Mouse (Mus musculus): ENCODE data around the gene Lhx2. TPM values are rescaled to one million over a fixed set of nuclear protein-coding genes. Genes with fewer than 3 reads are reported as not detected.

Gene Lhx2
- total RNA-seq, 2 experiments from 2014 or later = 96.7 to 100 TPM

GRCm38 (mm10) chr2:38357294-38358246 lies 18.5 kb downstream of the Lhx2 start:
- no peak for DNase-seq (ENCODE audit: low spot score in 2 of 2)

DNA sequence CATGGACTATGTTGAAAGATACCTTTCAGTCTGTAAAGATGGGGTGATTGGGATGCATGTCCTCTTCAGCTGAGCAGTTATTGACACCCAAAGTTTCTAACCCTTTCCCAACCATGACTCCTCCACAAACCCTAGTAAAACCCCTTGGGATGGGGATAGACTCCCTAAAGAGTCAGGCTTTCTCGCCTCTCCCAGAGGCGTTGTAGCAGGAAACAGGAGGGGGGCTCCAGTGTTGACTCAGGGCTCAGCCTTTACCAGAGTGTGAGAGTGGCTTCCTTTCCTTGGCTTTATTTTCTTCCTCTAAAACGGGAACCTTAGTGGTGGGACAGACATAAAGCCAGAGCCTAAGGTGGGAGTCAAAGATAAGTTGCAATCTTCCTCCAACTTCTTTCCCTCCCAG lies 19.5 kb downstream of the Lhx2 start:
- no peak for DNase-seq (ENCODE audit: low spot score in 2 of 2)

- no peak for DNase-seq (ENCODE audit: low spot score in 2 of 2)
These were observed 20.1 kb downstream of the Lhx2 start for GRCm38 (mm10) chr2:38359186-38359585.

GRCm38 (mm10) chr2:38359811-38360210 lies 20.7 kb downstream of the Lhx2 start:
- DNase-seq (ENCODE audit: low spot score in 2 of 2) = peak; percentile 45 to 59

DNA sequence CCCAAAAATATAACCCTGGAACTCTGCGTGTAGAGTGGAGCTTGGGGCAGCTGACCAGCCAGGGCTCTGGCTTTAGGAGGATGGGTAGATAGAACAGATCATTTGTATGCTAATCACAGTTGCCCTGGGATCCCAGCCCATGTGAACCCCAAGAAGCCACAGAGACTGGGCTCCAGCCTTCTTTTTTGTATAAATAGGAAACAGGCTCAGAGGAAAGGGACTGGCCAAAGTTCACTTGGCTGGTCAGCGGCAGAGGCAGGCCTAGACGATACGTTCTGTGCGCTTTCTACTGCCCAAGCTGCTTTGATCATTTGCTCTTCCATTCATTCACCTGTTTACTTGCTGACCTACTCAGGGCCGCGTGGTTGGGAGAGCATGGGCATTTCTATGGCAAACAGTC lies 27.1 kb downstream of the Lhx2 start:
- peak in 1 of 2 experiments; percentile 72 for DNase-seq (ENCODE audit: low spot score in 2 of 2)

GRCm38 (mm10) chr2:38367023-38367422 lies 27.9 kb downstream of the Lhx2 start:
- DNase-seq (ENCODE audit: low spot score in 2 of 2) = no peak

DNA sequence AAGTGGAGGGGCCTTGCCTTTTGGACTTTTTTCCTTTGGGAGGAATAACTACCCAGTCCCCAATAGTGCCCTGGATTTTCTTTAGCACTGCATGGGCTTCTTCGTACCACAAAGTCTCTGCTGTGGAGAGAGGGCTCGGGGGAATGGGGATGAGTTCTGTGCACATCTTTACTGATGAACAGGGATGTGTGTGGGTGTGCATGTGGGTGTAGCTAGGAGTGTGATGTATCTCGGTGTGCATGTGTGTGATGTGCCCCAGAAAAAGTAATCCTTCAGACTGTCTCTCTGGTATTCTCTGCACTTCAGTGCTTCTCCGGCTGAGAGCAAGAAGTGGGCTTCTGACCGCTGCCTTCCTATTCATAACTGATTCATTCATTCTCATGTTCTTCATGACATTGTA lies 28.8 kb downstream of the Lhx2 start:
- DNase-seq (ENCODE audit: low spot score in 2 of 2) = no peak

- no peak for DNase-seq (ENCODE audit: low spot score in 2 of 2)
These were observed 29.8 kb downstream of the Lhx2 start for GRCm38 (mm10) chr2:38368746-38369330.

DNA sequence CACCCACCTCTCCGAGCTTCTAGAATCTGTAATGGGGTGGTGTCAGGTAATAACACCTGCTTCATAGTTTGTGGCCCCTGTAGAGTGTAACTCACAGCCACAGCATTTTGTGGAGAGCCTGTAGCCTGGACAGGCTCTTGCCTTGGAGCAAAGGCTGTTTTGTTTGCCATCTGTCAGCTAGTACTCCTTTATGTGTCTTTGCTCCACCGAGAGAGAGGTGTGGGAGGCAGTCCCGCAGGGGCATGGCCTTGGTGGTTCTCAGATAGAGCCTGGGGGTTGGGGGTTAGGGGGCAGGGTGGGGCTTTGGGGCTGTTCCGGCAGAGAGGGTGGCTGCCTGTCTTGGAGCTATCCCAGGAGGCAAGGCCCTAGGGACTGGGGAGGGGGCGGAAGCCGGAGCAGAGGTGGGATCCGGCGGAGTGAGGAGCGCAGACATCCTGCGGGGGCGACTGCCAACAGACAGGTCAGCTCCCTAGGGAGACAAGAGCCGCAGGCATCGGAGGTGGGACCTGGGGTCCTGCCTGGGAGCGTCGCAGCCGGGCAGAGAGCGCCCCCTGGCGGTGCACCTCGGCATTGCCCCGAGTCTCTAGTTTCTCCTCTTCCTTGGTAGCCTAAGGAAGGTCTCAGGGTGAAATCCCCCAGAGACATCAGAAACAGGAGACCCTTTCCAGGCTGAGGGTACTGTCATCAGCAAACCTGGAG lies 36.7 kb downstream of the Lhx2 start:
- DNase-seq (ENCODE audit: low spot score in 2 of 2) = no peak

GRCm38 (mm10) chr2:38377254-38377653 lies 38.2 kb downstream of the Lhx2 start:
- DNase-seq (ENCODE audit: low spot score in 2 of 2) = no peak

DNA sequence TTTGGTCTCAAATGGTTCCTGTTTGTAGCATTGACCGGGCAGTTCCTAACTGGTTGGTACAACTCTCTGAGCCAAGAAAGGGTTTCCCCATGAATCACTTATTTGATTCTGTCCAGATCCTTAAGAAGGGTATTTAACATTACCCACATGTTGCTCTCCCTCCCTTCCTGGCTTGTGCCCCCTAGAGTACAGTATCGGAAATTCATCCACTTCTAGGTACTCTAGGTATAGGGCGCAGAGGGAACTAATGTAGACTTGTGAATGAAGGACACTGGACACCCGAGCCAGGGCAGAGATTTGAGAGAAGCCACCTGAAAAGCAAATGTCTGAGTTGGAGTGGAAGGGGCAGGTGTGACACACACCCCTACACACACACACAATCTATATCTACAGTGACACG lies 39.3 kb downstream of the Lhx2 start:
- no peak for DNase-seq (ENCODE audit: low spot score in 2 of 2)

DNA sequence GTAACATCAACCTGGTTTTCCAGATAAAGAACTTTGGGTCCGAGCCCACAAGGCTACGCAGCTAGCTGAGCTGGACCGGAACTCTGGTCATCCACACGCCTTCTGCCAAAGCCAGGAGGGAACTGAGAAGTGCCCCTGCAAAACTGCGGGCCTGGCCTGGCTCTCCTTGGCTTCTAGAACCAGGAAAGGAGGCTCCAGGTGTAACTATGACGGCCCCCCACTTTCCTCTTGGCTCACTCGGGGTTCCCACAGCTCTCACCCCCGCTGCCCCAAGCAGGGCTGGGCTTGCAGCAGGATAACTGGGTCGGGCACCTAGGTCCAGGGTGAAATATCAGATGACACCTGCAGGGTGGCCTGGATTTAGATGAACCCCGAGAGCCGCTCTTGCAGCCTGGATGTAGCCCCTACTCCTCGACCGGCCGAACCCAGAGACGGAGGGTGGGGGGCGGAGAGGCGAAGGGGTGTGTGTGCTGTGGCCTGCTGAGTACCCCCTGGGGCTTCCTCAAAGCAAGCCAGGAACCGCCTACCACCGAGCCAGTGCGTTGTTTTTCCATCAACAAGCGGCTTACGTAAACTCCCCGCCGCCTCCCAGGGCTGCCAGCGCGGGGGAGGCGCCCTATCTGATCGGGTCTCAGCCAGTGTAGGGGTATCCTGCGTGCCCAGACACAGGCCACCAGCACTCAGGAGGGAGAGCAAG lies 39.9 kb downstream of the Lhx2 start:
- no peak for DNase-seq (ENCODE audit: low spot score in 2 of 2)

- DNase-seq (ENCODE audit: low spot score in 2 of 2) = no peak
These were observed 40.4 kb downstream of the Lhx2 start for GRCm38 (mm10) chr2:38379546-38379870.

- peak in 1 of 2 experiments; percentile 59 for DNase-seq (ENCODE audit: low spot score in 2 of 2)
These were observed 41.3 kb downstream of the Lhx2 start for GRCm38 (mm10) chr2:38380136-38381083.

DNA sequence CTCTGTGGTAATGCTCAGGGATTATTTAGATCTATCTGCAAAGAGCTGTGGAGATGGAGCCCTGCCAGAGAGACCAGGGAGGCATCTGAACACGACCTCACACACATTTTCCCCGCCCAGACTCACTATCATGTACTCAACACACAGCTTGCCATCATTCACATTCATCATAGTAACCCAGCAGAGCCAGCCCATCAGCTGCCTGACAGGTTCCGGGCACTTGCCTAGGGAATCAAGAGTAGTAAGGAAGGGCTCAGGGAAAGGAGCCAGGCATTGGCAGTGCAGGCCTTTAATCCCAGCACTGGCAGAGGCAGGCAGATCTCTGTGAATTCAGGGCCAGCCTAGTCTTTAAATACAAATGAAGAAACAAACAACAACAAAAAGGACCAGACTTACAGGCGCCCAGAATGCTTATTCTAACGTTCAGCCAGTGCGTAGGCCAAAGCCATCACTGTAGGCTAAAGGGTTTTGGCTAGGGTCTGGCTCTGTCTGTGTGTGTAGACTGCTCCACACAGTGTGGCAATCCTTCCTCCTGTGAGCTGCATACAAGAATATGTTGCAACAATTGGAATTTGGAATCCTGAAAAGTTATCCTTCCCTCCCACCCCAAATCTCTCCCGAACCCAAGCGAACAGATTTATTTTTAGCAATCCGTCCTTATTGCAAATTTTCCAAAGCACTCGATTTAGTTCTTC lies 48.6 kb downstream of the Lhx2 start:
- DNase-seq (ENCODE audit: low spot score in 2 of 2) = no peak

GRCm38 (mm10) chr2:38394977-38395868 lies 56.1 kb downstream of the Lhx2 start:
- DNase-seq (ENCODE audit: low spot score in 2 of 2) = no peak

DNA sequence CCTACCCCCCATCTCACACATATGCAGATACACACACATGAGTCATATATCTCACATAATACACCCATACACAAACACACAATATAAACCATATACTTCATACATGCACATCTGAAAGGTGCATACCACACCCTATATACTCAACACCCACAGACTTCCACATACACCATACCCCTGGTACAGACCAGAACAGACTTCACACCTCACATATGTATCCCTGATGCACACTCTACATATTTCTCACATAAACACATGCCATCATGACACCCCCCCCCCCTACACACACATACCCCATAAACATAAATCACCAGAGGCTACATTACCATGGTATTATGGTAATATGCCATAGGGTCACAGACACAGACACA lies 56.8 kb downstream of the Lhx2 start:
- DNase-seq (ENCODE audit: low spot score in 2 of 2) = no peak

DNA sequence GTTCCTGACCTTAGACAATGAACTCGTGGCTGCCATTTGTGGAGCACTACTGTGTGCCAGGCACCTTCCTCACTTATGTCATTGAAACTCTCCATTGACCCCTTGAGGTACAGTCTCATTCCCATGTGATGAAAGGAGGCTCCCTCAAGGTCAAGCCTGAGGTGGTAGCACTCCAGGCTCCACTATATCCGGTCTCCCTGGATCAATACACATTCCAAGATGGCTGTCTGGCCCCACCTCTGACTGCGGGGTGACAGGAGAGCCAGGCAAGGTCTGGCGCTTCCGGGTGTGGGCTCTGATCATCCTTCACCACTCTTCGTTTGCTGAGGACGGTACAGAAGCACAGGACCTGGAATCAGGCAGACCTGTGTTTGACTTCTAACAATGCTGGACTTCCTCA lies 58.2 kb downstream of the Lhx2 start:
- no peak for DNase-seq (ENCODE audit: low spot score in 2 of 2)

- no peak for DNase-seq (ENCODE audit: low spot score in 2 of 2)
These were observed 58.8 kb downstream of the Lhx2 start for GRCm38 (mm10) chr2:38397882-38398281.
